Mouse (Mus musculus): ENCODE results near the gene Gm13769. TPM values are rescaled to one million over a fixed set of nuclear protein-coding genes. Genes with fewer than 3 reads are reported as not detected.
"Not testable (repeated sequence)": the region's sequence is repeated elsewhere in the genome, so short reads cannot be mapped to it uniquely, and the experiment has no call there.

Gm13769 gene
- total and polyA plus RNA-seq, 3 experiments = not detected

DNA sequence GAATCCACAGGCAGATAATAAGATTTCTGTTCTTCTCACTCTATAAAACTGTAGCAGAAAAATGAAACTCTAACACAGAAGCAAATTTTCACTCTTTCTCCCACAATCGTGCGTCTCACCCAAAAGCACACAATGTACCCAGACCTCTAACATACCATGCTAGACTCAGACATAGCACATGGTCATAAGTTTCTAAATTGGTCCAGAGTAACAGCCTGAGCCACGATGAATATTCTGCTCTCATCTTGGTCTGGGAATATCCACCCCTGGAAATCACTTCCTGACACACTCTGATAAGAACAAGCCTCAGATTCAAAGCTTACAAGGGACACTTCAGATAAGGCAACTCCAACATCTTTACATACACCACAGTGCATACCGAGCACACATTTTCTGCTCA is 38.2 kb downstream of the Gm13769 start:
- H3K4me1 ChIP-seq (ENCODE audit: control insufficient read depth in 1 of 2, insufficient read depth in 2 of 2, low read length in 2 of 2); H3K79me2 ChIP-seq (ENCODE audit: control insufficient read depth, insufficient read depth, low read length, poor library complexity); H3K9ac ChIP-seq (ENCODE audit: control insufficient read depth, low read depth, low read length, poor library complexity, severe bottlenecking); H3K36me3 ChIP-seq (ENCODE audit: control insufficient read depth in 1 of 2, insufficient read depth in 2 of 2, low read length in 2 of 2); H3K27me3 ChIP-seq (ENCODE audit: control insufficient read depth in 1 of 2, insufficient read depth in 2 of 2, low read length in 2 of 2); DNase-seq (ENCODE audit: low read depth, low spot score); H3K27ac ChIP-seq (ENCODE audit: control insufficient read depth, low read depth, low read length); H3K4me3 ChIP-seq (ENCODE audit: control insufficient read depth in 1 of 2, insufficient read depth in 1 of 2, low read depth in 2 of 2, low read length in 2 of 2); H3K9me3 ChIP-seq (replicated peaks; ENCODE audit: insufficient read depth, low read length): not testable (repeated sequence)

Other genes starting within 250 kb of the Gm13769 start
- not detected in 2 replicates for gene Olfr1269, start 200.8 kb upstream of the Gm13769 start, total RNA-seq (2012; rRNA removed)
- not detected for gene Olfr1269, start 200.8 kb upstream of the Gm13769 start, polyA plus RNA-seq (2012; ENCODE audit: insufficient read depth in 1 of 2, insufficient read length in 2 of 2, low read depth in 1 of 2, low replicate concordance in 2 of 2, missing spikeins in 1 of 2)
- not detected in 2 replicates for gene Olfr32, start 179.9 kb upstream of the Gm13769 start, total RNA-seq (2012; rRNA removed)
- not detected for gene Olfr32, start 179.9 kb upstream of the Gm13769 start, polyA plus RNA-seq (2012; ENCODE audit: insufficient read depth in 1 of 2, insufficient read length in 2 of 2, low read depth in 1 of 2, low replicate concordance in 2 of 2, missing spikeins in 1 of 2)
- gene Olfr1270, start 169.1 kb upstream of the Gm13769 start, total RNA-seq (2012; rRNA removed) = not detected in 2 replicates
- not detected for gene Olfr1270, start 169.1 kb upstream of the Gm13769 start, polyA plus RNA-seq (2012; ENCODE audit: insufficient read depth in 1 of 2, insufficient read length in 2 of 2, low read depth in 1 of 2, low replicate concordance in 2 of 2, missing spikeins in 1 of 2)
- gene Olfr1506, start 97.7 kb upstream of the Gm13769 start, total RNA-seq (2012; rRNA removed) = not detected in 2 replicates
- gene Olfr1506, start 97.7 kb upstream of the Gm13769 start, polyA plus RNA-seq (2012; ENCODE audit: insufficient read depth in 1 of 2, insufficient read length in 2 of 2, low read depth in 1 of 2, low replicate concordance in 2 of 2, missing spikeins in 1 of 2) = not detected
- not detected in 2 replicates for gene Olfr142, start 64.6 kb upstream of the Gm13769 start, total RNA-seq (2012; rRNA removed)
- gene Olfr142, start 64.6 kb upstream of the Gm13769 start, polyA plus RNA-seq (2012; ENCODE audit: insufficient read depth in 1 of 2, insufficient read length in 2 of 2, low read depth in 1 of 2, low replicate concordance in 2 of 2, missing spikeins in 1 of 2) = not detected
- gene Olfr1271, start 51.2 kb upstream of the Gm13769 start, total RNA-seq (2012; rRNA removed) = not detected in 2 replicates
- not detected for gene Olfr1271, start 51.2 kb upstream of the Gm13769 start, polyA plus RNA-seq (2012; ENCODE audit: insufficient read depth in 1 of 2, insufficient read length in 2 of 2, low read depth in 1 of 2, low replicate concordance in 2 of 2, missing spikeins in 1 of 2)
- gene Olfr1272, start 29.4 kb upstream of the Gm13769 start, total RNA-seq (2012; rRNA removed) = not detected in 2 replicates
- gene Olfr1272, start 29.4 kb upstream of the Gm13769 start, polyA plus RNA-seq (2012; ENCODE audit: insufficient read depth in 1 of 2, insufficient read length in 2 of 2, low read depth in 1 of 2, low replicate concordance in 2 of 2, missing spikeins in 1 of 2) = not detected
- not detected in 2 replicates for gene Olfr1274-ps, start 76.5 kb downstream of the Gm13769 start, total RNA-seq (2012; rRNA removed)
- not detected for gene Olfr1274-ps, start 76.5 kb downstream of the Gm13769 start, polyA plus RNA-seq (2012; ENCODE audit: insufficient read depth in 1 of 2, insufficient read length in 2 of 2, low read depth in 1 of 2, low replicate concordance in 2 of 2, missing spikeins in 1 of 2)

Data from MEL (cell line).